Mouse (Mus musculus) cerebellum, adult 11 months (tissue): ENCODE measurements at regions not wholly inside any gene's neighbourhood (a gene's known extent, or its start where the extent isn't known, plus 50 kb on each side); places are given as distances from the start of the nearest gene placed in this dataset.

Experiments
- DNase-seq: peaks from one replicate; pipeline ENCODE4 v3.0.0; 2022

GRCm38 (mm10) chr10:45983671-45984335 is 406.2 kb downstream of the Hace1 start:
- DNase-seq = no peak

DNA sequence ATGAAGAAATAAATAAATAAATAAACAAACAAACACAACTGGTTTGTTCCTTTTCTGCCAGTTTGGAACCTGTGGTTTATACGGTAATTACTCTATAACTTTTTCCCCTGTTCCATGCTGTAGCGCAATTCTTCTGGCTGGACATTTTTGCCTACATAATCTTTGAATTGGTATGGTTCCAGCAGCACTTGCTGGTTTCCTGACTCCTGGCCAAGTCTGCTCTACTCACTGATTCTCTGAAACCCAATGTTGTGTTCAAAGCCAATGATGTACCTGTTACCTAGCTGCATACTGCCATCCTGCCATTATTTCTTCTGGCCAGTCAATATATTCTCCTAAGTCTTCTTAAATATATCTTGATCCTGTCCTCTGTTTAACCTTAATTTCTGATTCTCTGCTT is 408.7 kb downstream of the Hace1 start:
- DNase-seq = no peak

GRCm38 (mm10) chr10:46006319-46006718 is 428.7 kb downstream of the Hace1 start:
- DNase-seq = no peak

DNA sequence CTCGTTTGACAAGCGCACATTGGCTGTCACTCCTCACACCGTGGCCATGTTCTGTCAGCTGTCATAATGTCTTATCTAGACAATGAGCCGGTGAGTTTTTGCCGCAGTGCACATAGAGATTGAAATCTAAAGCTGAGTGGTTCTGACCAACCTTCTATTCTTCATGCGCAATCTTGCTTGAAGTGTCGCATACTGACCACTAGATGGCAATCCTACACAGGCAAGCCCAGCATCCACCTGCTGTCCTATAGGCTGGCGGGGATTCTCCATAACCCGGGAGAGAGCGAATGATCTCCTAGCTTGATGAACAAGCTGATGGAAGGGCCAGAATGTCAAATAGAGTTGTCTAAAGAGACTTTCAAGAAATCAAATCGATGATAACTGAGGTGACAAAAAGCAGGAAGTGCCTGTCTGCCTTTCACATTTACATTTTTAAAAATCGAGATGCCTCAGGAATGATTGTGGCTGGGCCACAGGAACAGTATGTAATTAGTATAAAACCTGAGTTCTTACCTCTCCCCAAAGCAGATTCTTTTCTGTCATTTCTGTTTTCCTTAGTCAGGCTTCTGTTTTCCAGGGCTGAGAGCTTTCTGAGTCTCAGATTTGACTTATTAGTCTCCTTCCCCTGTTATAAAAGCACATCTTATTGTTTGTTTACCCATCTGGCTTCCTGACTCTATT is 434.4 kb downstream of the Hace1 start:
- DNase-seq = peak; percentile 37

- no peak for DNase-seq
Observed at GRCm38 (mm10) chr10:46012599-46012998, 435.0 kb downstream of the Hace1 start.

- DNase-seq = no peak
Observed at GRCm38 (mm10) chr10:46016295-46016694, 438.7 kb downstream of the Hace1 start.

DNA sequence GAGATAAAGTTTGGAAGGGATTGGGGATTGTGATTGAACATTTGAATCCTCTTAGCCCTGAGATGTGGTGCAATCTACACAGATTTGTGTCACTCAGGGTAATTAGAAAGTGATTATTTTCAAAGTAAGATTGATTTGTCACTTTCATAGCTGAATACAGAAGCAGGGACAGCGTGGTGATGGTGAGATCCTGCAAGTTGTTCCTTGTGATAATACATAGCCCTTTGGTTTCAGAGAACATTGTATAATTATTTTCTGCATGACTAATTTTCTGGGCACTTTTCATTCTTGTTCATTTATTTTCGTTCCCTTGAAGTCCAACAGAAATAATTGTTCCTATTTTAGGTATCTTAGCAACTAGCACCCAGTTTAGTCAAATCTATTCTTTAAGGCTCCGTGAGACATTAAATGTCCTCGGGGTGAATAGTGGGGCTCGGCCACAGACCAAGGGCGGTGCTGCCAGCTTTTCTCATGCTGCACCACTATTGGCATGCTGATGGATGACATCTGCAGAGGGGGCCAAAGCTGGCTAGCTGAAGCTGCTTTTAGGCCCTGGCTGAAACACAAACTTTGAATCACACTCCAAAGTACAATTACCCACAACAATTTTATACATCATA is 468.0 kb downstream of the Hace1 start:
- DNase-seq = no peak

GRCm38 (mm10) chr10:46046094-46046749 is 468.6 kb downstream of the Hace1 start:
- no peak for DNase-seq

DNA sequence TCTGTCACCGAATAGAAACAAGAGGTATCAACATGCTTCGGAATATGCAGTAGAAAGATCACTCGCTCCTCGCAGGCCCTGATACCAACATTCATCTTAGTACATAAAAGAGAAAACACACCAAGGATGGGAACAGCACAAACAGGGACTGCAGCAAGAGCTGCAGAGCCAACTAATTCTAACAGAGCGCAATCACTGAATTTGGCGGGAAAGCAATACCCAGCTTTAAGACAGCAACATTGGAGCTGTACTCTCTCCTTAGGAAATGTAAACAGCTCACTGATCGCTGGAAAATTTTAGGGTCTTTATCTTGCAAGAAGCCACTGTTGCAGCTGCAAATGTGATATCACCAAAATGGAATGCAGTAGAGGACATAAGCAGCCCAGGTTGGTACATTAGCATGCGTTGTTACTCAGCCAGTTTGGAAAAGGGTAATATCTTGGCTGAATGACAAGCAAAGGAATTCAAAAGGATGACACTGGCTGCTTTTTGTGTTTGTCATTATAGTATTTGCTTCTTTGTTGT is 469.3 kb downstream of the Hace1 start:
- no peak for DNase-seq

DNA sequence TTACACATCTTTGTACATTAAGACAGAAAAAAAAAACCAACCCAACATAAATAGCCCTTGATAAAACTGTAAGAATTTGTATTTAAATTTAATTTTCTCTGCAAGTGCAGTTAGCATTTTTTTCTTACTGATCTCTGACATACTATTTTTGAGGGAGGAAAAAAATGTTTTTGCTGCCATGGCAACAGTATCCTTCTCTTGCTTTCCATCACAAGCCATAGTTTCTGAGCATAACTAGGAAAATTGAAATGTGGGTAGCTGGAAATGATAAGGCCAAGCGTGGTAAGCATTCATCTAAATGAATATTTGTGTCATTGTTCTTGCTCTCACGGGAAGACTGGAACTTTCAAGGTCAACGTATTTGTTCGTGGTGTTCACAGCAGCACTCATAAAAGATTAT is 470.0 kb downstream of the Hace1 start:
- no peak for DNase-seq

GRCm38 (mm10) chr10:46057362-46058198 is 480.0 kb downstream of the Hace1 start:
- peak; percentile 26 for DNase-seq

GRCm38 (mm10) chr10:46058199-46058472 is 480.5 kb downstream of the Hace1 start:
- DNase-seq = no peak

DNA sequence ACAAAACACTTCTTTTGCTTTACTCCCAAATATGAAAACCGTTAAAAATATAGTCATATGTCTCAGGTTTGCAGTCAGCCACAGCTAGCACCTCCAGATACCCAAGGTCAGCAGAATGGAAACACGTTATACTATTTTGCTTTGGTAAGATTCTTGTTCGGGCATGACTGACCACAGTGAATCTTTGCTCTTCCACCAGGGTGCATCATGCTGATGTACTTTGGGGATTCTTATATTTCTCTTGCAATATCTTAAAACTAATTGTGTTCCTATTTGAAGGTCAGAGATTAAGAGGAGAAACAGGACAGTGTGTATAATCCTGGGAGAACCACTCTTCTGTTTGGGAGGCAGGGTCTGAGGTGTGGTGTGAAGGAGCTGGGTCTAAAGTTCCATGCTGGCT is 481.7 kb downstream of the Hace1 start:
- no peak for DNase-seq

DNA sequence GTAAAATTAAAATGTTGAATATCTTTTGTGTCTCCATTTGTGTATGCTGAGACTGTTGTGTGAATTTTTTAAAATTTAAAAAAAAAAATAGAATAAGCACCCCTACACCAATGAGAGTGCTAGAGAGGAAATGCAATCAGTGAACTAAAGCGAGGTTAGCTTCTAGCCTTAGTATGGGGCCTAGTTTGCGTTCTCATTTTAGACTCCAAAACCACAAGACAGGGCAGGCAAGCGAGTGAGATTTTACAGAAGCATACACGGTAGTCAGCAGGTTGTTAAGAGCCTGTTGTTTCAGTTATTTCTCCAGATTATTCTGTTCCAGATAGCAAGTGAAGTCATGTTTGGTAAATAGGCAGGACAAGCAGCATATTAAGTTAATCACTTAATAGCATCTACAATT is 486.2 kb downstream of the Hace1 start:
- DNase-seq = no peak

- no peak for DNase-seq
Observed at GRCm38 (mm10) chr10:46070766-46071165, 493.1 kb downstream of the Hace1 start.

DNA sequence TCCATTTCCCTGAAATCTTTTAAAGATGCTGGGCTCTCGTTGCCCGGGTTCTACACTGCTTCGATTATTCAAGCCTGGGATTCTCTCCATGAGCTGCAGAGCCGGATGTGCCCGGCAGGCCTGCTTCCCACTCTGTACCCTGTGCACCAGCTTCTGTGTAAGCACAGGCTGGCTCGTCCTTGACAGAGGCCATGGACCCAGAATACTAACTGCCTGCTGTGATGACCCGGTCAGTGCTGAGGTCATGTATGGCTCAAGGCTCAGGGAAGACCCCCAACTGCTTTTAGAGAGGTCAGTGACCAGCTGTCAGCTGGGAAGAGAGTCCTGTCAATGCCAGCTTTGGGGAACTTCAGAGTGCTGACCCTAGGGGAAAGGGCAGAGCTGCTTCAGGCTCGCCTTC is 493.6 kb downstream of the Hace1 start:
- no peak for DNase-seq

DNA sequence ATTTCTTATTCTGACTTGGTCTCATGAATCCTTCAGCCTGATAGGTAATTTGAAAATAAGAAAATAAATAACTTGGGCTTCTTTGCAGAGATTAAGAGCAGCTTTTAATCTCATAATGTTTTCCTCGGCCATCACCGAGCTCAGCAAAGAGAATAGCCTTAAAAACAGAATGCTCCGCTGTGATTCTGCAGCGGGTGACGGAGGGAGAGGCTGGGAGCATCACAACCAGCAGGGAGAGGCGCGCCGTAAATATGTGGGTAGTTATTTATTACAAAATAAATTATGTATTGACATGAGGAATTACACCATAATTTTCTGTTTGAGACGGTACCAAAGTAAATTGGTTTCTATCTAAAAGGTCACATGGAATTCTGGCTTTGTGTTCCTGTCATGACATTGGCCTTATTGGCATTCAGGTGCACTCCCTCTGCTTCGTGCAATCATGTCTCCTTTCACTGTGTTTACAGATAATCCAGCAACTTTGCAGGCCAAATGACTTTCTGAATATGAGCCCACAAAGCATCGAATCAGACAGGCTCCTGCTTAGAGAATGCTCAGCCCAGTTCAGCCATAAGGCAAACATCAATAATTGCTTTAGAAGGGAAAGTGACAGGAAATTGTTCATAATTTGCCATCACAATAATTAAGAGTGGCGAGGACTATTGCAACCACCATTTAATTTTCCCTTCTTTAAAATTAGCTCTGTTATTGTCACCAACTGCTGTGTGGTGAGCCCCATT is 494.4 kb downstream of the Hace1 start:
- no peak for DNase-seq

- DNase-seq = no peak
Observed at GRCm38 (mm10) chr10:46072550-46073470, 495.2 kb downstream of the Hace1 start.

DNA sequence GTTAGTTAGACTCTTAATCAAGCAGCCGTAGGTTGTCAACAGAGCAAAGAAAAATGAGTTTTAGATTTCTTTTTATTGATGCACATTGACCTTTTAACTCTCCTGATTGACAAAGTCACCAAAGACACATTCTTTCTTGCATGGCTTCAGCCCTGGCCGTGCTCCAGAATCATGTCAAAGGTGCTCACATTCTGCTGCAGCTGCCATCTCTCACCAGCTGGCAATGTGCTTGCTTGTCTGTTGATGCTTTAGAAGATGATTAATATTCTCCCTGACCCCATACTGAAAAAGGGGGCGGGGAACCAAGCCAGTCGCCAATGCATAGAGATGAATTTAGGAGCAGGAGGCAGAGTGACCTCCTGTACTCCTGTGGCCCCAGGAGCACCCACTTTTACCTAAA is 510.1 kb downstream of the Hace1 start:
- no peak for DNase-seq

- no peak for DNase-seq
Observed at GRCm38 (mm10) chr10:46100837-46101236, 523.2 kb downstream of the Hace1 start.

GRCm38 (mm10) chr10:46108810-46109209 is 531.2 kb downstream of the Hace1 start:
- DNase-seq = no peak
